Mouse (Mus musculus) WW6 (cell line): ENCODE data around the gene Lrp5.

Source experiments
- DNase-seq: peaks from one replicate; pipeline ENCODE4 v3.0.0-alpha.2; 2013; ENCODE audit warnings: low read depth, low spot score

The Lrp5 gene

GRCm38 (mm10) chr19:3656144-3656543 is 30.2 kb downstream of the Lrp5 start:
- DNase-seq, result no peak

- DNase-seq, result no peak
Measured at GRCm38 (mm10) chr19:3654940-3655339, 31.4 kb downstream of the Lrp5 start.

GRCm38 (mm10) chr19:3654058-3654457 is 32.3 kb downstream of the Lrp5 start:
- DNase-seq, result no peak

DNA sequence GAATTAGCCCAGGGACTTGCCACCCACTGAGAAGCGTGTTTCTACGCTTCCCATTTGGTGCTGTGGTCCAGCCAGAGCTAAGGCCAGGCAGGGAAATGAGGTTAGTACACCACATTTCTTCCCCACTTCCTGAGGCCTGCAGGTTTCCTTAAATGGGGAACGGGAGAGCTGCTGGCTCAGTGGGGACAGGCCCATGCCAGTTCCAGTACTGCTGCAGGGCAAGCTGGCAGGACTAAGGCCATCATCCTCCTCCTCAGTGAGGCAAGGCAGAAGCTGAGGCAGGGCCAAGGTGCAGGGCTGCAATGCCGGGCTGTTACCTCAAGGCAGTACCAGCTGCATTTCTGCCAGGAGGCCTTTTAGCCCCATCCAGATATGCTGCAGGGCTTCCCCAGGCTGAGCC is 32.9 kb downstream of the Lrp5 start:
- DNase-seq, result no peak

- DNase-seq, result no peak
Measured at GRCm38 (mm10) chr19:3651989-3652388, 34.4 kb downstream of the Lrp5 start.

DNA sequence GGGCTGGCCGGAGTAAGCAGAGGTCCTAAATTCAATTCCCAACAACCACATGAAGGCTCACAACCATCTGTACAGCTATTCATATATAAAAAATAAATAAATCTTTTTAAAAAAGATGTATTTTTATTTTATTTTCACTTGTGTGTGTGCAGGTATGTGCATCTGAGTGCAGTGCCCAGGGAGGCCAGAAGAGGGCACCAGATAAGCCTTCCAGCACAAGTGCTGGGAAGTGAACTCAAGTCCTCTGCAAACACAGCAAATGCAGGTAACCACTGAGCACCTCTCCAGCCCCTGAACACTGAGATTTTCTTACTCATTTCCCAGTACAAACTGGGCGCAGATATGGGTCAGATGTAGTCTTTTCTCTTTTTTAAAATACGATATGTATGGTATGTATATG is 35.1 kb downstream of the Lrp5 start:
- no peak for DNase-seq

- no peak for DNase-seq
Measured at GRCm38 (mm10) chr19:3650448-3650847, 35.9 kb downstream of the Lrp5 start.

DNA sequence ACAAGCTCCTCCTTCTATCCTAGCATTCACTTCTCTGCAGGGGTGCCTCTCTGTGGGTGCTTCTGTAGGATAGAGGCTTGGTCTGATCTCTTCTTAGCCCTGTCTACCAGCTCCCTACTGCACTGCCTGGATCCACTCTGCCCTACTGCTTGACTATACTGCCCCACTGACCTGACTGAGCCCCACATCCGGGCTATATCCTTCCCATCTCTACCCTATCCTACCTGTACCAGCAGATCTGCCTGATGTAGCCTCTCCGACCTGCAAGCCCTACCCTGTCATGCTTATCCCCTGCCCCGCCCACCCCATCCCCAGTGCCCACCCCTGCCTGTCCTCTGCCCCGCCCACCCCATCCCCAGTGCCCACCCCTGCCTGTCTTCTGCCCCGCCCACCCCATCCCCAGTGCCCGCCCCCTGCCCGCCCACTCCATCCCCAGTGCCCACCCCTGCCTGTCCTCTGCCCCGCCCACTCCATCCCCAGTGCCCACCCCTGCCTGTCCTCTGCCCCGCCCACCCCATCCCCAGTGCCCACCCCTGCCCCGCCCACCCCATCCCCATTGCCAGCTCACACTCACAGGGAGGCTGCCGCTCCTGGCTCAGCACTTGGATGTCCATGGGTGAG is 37.4 kb downstream of the Lrp5 start:
- DNase-seq, result no peak

- DNase-seq, result no peak
Measured at GRCm38 (mm10) chr19:3647999-3648398, 38.4 kb downstream of the Lrp5 start.

DNA sequence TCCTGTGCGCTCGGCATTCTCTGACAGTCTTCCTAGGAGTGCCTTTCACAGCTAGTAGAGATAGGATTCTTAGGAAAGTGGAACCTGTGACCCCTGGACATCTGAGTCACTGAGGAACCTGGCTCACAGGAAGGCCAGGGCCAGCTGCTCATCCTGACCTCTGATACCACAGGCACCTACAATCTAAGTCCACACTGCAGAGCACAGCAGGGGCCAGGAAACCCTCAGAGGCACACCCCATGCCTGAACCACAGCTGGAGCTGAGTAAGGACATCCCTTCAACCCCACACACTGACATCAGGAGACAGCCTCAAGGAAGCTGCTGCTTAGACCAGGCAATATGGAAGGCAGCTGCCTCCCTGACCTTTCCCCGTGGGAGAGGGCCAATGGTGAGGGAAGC is 40.6 kb downstream of the Lrp5 start:
- no peak for DNase-seq

DNA sequence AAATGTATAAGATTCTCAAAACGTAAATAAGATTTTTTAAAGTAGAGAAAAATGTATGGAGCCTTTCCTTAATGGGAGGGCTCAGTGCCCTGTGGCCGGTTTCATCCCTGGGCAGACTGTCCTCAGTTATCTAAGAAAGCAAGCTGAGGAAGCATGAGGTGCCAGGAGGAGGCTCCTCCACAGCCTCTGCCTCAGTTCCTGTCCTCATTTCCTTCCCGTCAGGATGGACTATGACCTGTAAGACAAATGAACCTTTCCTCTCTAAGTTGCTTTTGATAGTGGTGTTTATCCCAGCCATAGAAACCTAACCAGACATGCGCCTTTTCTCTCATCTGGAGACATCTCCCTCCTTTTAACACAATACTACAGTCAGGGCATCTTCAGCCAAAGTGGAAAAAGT is 41.0 kb downstream of the Lrp5 start:
- no peak for DNase-seq

- DNase-seq, result no peak
Measured at GRCm38 (mm10) chr19:3639561-3639960, 46.8 kb downstream of the Lrp5 start.

DNA sequence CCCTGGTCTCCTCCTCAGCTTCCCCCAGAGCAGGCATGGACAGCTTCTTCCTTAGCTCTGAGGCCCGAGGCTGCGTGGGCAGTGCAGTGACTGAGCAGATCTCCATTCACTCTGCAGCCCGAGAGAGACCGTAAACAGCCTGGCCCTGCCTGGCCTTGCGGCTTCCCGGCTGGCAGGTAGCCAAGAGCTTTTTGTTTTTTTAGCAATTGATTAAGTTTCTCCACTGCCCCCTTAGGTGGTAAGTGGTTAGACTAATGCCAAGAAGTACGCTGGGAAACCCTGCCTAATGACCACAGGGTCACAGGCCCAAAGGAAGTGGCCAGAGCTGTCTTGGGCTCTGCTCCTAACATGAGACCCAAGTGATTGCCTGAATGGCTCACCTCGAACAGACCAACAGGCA is 47.7 kb downstream of the Lrp5 start:
- no peak for DNase-seq

DNA sequence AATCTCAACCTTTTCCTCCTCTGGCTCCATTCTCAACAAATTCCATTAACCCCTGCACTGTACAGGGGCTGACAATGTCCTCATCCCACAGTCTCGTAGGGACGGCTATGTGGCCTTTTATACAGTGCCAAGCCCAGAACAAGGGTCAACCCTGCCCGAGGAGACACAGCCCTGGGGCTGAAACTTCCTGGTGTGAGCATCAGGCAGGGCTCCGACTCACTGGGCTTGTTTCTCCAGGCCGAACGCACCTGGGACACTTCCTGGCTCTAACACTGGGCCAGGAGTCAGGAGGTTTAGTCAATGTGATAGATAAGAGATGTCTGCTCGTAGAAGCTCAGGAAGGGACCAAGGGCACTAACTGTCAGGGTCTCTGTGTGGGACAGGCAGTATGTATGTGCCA is 54.3 kb downstream of the Lrp5 start:
- no peak for DNase-seq

- DNase-seq, result no peak
Measured at GRCm38 (mm10) chr19:3631431-3631830, 54.9 kb downstream of the Lrp5 start.

DNA sequence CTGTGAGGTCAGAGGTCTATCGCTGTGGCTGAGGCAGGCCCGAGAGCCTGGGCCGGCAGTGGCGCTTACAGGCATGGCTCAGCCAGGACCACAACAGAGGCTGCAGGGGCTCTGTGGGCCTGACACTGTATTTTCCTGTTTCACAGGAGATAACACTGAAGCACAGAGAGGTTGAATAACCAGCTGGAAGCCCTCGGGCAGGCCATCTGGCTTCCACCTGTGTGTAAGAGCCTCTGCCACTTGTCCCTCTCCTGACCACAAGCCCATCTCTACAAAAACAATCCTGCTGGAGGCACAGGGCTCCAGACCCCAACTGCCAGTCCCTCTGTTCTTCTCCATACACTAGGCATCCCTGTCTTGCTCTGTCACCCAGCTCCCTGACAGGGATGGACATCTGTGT is 55.9 kb downstream of the Lrp5 start:
- DNase-seq, result no peak

GRCm38 (mm10) chr19:3630027-3630426 is 56.3 kb downstream of the Lrp5 start:
- no peak for DNase-seq

DNA sequence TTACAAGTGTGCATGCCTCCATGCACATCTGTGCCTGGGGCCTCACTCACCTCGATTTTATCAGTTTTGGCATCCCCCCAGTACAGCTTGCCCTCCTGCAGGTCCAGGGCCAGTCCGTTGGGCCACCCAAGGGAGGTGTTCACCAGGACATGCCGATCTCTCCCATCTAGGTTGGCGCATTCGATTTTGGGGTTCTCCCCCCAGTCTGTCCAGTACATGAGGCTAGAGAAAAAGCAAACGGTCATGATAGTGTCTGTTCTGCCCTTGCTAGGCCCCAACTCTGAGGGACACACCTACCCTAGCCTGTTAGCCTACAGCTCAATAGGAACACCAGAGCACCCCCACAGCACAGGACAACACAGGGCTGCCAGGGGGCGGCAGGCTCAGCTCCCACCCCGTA is 58.1 kb downstream of the Lrp5 start:
- no peak for DNase-seq

- no peak for DNase-seq
Measured at GRCm38 (mm10) chr19:3625111-3625510, 61.3 kb downstream of the Lrp5 start.

GRCm38 (mm10) chr19:3623824-3624223 is 62.5 kb downstream of the Lrp5 start:
- DNase-seq, result peak; percentile 20

DNA sequence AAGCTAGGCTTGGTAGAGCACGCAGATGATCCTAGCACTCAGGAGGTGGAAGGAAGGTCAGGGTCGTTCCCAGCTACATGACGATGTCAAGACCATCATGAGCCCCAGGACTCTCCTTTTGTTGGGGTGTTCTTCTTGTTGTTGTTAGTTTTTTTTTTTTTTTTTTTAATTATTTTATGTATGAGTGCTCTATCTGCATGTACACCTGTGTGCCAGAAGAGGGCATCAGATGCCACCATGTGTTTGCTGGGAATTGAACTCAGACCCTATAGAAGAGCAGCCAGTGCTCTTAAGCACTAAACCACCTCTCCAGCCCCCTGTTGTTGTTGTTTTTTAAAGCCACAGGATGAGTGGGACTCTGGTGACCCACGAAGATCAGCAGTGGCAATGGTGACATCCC is 63.1 kb downstream of the Lrp5 start:
- DNase-seq, result no peak

GRCm38 (mm10) chr19:3620871-3621270 is 65.5 kb downstream of the Lrp5 start:
- DNase-seq, result no peak

- peak; percentile 28 for DNase-seq
Measured at GRCm38 (mm10) chr19:3619359-3619758, 67.0 kb downstream of the Lrp5 start.

GRCm38 (mm10) chr19:3613991-3614390 is 72.4 kb downstream of the Lrp5 start:
- DNase-seq, result no peak
